Mouse (Mus musculus) CH12.LX (cell line): ENCODE data around the gene Sypl. TPM values are rescaled to one million over a fixed set of nuclear protein-coding genes. Genes with fewer than 3 reads are reported as not detected.
A peak's percentile ranks its signal among the peaks of the same experiment; 100 is the strongest.

Experiments used
- DNase-seq: peaks from one replicate; pipeline ENCODE4 v3.0.0-alpha.2; 2013; ENCODE audit errors: extremely low read depth
- H3K27ac ChIP-seq: 2 replicates; pipeline ENCODE4 v1.5.1; 2012; ENCODE audit warnings: low read depth, mild to moderate bottlenecking, control low read depth, moderate library complexity; ENCODE audit not compliant: insufficient read depth
- H3K27me3 ChIP-seq: replicated peaks from 2 replicates; pipeline ENCODE3; 2012; ENCODE audit warnings: inconsistent platforms
- H3K36me3 ChIP-seq, 2 experiments: replicated peaks in 1 of 2; 2 replicates each; pipeline versions ENCODE3 to v1.6.1; 2012; ENCODE audit warnings: inconsistent platforms in 1 of 2, low read length in 1 of 2, mild to moderate bottlenecking in 1 of 2, mixed read lengths in 1 of 2, moderate library complexity in 1 of 2; ENCODE audit not compliant: control insufficient read depth in 1 of 2, insufficient read depth in 1 of 2
- H3K4me1 ChIP-seq, 2 experiments: 2 replicates each; pipeline ENCODE4 v1.6.1; 2012; ENCODE audit warnings: inconsistent platforms in 1 of 2, moderate library complexity in 1 of 2; ENCODE audit not compliant: insufficient read depth in 2 of 2, control insufficient read depth in 1 of 2
- H3K4me2 ChIP-seq: 2 replicates; pipeline ENCODE4 v1.6.1; 2012; ENCODE audit warnings: low read depth, mild to moderate bottlenecking, control low read depth; ENCODE audit not compliant: poor library complexity, insufficient read depth, severe bottlenecking
- H3K4me3 ChIP-seq, 3 experiments: fragments of 150-350 bp in 1 of 3; sonication (generic) in 1 of 3; replicated peaks in 1 of 3; 2 replicates each; pipeline versions ENCODE3 to v1.5.1; 2011 to 2012; ENCODE audit warnings: low read depth in 2 of 3, low read length in 2 of 3, mild to moderate bottlenecking in 2 of 3, moderate library complexity in 2 of 3, control low read depth in 1 of 3, improper control_type of control experiment in 1 of 3, inconsistent platforms in 1 of 3, mixed read lengths in 1 of 3; ENCODE audit not compliant: poor library complexity in 1 of 3
- H3K79me2 ChIP-seq: replicated peaks from 2 replicates; pipeline ENCODE4 v1.6.1; 2012; ENCODE audit warnings: mild to moderate bottlenecking, moderate library complexity; ENCODE audit not compliant: control insufficient read depth, poor library complexity, insufficient read depth, severe bottlenecking; ENCODE audit errors: extremely low read depth
- H3K9ac ChIP-seq: 2 replicates; pipeline ENCODE4 v1.6.1; 2012; ENCODE audit warnings: low read depth, mild to moderate bottlenecking, control low read depth, moderate library complexity; ENCODE audit not compliant: insufficient read depth
- H3K9me3 ChIP-seq: replicated peaks from 2 replicates; pipeline ENCODE3; 2012; ENCODE audit warnings: low read length, inconsistent platforms, mixed read lengths
- CHD2 ChIP-seq: IDR thresholded peaks from 2 replicates; pipeline ENCODE4 v1.6.1; 2011; ENCODE audit warnings: low read length, improper control_type of control experiment
- CTCF ChIP-seq, 2 experiments: IDR thresholded peaks in 1 of 2; conservative IDR thresholded peaks in 1 of 2; 2 replicates each; pipeline ENCODE4 v1.5.1; 2011 to 2012; ENCODE audit warnings: low read depth in 2 of 2, low read length in 2 of 2, improper control_type of control experiment in 1 of 2, inconsistent platforms in 1 of 2, mild to moderate bottlenecking in 1 of 2, moderate library complexity in 1 of 2
- E2F4 ChIP-seq: IDR thresholded peaks from 2 replicates; pipeline ENCODE4 v1.6.1; 2011; ENCODE audit warnings: low read depth, low read length, improper control_type of control experiment; ENCODE audit not compliant: insufficient replicate concordance
- ETS1 ChIP-seq: conservative IDR thresholded peaks from 2 replicates; pipeline ENCODE4 v1.6.1; 2012; ENCODE audit warnings: low read depth, mild to moderate bottlenecking, inconsistent platforms, low read length, improper control_type of control experiment, moderate library complexity
- IRF4 ChIP-seq: IDR thresholded peaks from 2 replicates; pipeline ENCODE4 v1.6.1; 2014; ENCODE audit warnings: low read depth, mild to moderate bottlenecking, inconsistent platforms, low read length, improper control_type of control experiment
- JUND ChIP-seq: conservative IDR thresholded peaks from 2 replicates; pipeline ENCODE4 v1.6.1; 2011; ENCODE audit warnings: low read depth, low read length, improper control_type of control experiment
- MAFK ChIP-seq: IDR thresholded peaks from 2 replicates; pipeline ENCODE4 v1.6.1; 2011; ENCODE audit warnings: low read length, improper control_type of control experiment; ENCODE audit not compliant: insufficient replicate concordance
- MAZ ChIP-seq: IDR thresholded peaks from 2 replicates; pipeline ENCODE4 v1.6.1; 2012; ENCODE audit warnings: low read depth, mild to moderate bottlenecking, inconsistent platforms, low read length, improper control_type of control experiment, moderate library complexity
- MEF2A ChIP-seq: IDR thresholded peaks from 2 replicates; pipeline ENCODE4 v1.6.1; 2014; ENCODE audit warnings: low read depth, mild to moderate bottlenecking, inconsistent platforms, low read length, improper control_type of control experiment, borderline replicate concordance
- MXI1 ChIP-seq: IDR thresholded peaks from 2 replicates; pipeline ENCODE4 v1.6.1; 2011; ENCODE audit warnings: mild to moderate bottlenecking, low read depth, low read length, improper control_type of control experiment
- MYC ChIP-seq: IDR thresholded peaks from 2 replicates; pipeline ENCODE4 v1.6.1; 2011; ENCODE audit warnings: low read depth, mild to moderate bottlenecking, improper control_type of control experiment, low read length
- NELFE ChIP-seq: IDR thresholded peaks from 2 replicates; pipeline ENCODE4 v1.6.1; 2011; ENCODE audit warnings: low read depth, low read length, improper control_type of control experiment
- NRF1 ChIP-seq: IDR thresholded peaks from 2 replicates; pipeline ENCODE4 v1.6.1; 2014; ENCODE audit warnings: low read depth, mild to moderate bottlenecking, inconsistent platforms, low read length, improper control_type of control experiment, moderate library complexity
- PAX5 ChIP-seq: IDR thresholded peaks from 2 replicates; pipeline ENCODE4 v1.6.1; 2012; ENCODE audit warnings: low read length, inconsistent platforms, mixed read lengths
- POLR2A ChIP-seq: IDR thresholded peaks from 2 replicates; pipeline ENCODE4 v1.6.1; 2011; ENCODE audit warnings: low read depth, mild to moderate bottlenecking, improper control_type of control experiment, low read length
- RAD21 ChIP-seq: IDR thresholded peaks from 2 replicates; pipeline ENCODE4 v1.6.1; 2011; ENCODE audit warnings: low read depth, mild to moderate bottlenecking, low read length, improper control_type of control experiment, moderate library complexity
- SIN3A ChIP-seq: IDR thresholded peaks from 2 replicates; pipeline ENCODE4 v1.6.1; 2012; ENCODE audit warnings: low read length, improper control_type of control experiment, inconsistent platforms
- SMC3 ChIP-seq: IDR thresholded peaks from 2 replicates; pipeline ENCODE4 v1.6.1; 2011; ENCODE audit warnings: low read depth, low read length, improper control_type of control experiment
- TBP ChIP-seq: conservative IDR thresholded peaks from 2 replicates; pipeline ENCODE4 v1.6.1; 2011; ENCODE audit warnings: low read depth, low read length, improper control_type of control experiment
- TCF12 ChIP-seq: IDR thresholded peaks from 2 replicates; pipeline ENCODE4 v1.6.1; 2014; ENCODE audit warnings: low read depth, mild to moderate bottlenecking, inconsistent platforms, low read length, improper control_type of control experiment
- UBTF ChIP-seq: IDR thresholded peaks from 2 replicates; pipeline ENCODE4 v1.6.1; 2012; ENCODE audit warnings: low read depth, mild to moderate bottlenecking, inconsistent platforms, low read length, improper control_type of control experiment, moderate library complexity
- ZC3H11A ChIP-seq: IDR thresholded peaks from 2 replicates; pipeline ENCODE4 v1.6.1; 2012; ENCODE audit warnings: low read depth, mild to moderate bottlenecking, inconsistent platforms, low read length, improper control_type of control experiment
- ZMIZ1 ChIP-seq: IDR thresholded peaks from 2 replicates; pipeline ENCODE4 v1.6.1; 2012; ENCODE audit warnings: low read depth, mild to moderate bottlenecking, inconsistent platforms, low read length, improper control_type of control experiment
- dilution Hi-C: fragments of 300-500 bp; cut with MboI; formaldehyde crosslinking; loops from 2 replicates; pipeline ENCODE4 v1.14.3; 2020; ENCODE audit warnings: low sequenced_read_pairs; ENCODE audit not compliant: extremely low pct_unique_long_range_greater_than_20kb, extremely low pct_ligation_motif_present
- in situ Hi-C: fragments of 300-500 bp; cut with MboI; formaldehyde crosslinking; loops from 3 replicates; pipeline ENCODE4 v1.14.3; 2019; ENCODE audit warnings: low sequenced_read_pairs, low pct_ligation_motif_present, low pct_unique_long_range_greater_than_20kb, mixed read lengths
- polyA plus RNA-seq: library from polyadenylated mRNA; unstranded; fragments of >175 nt; gene quantifications from 2 replicates; pipeline ENCODE4 v1.2.1, GENCODE M21; 2012; ENCODE audit warnings: low read depth; ENCODE audit not compliant: insufficient read length
- total RNA-seq, 2 experiments: library from RNA; depleted of rRNA; stranded (reverse); fragments of 300-350 nt in 1 of 2; fragments of >200 nt in 1 of 2; gene quantifications; 2 replicates each; pipeline ENCODE4 v1.2.3; 2012 to 2014

Gene Sypl
- total and polyA plus RNA-seq, 3 experiments: 7.5 to 33.4 (median 25.8) TPM

DNA sequence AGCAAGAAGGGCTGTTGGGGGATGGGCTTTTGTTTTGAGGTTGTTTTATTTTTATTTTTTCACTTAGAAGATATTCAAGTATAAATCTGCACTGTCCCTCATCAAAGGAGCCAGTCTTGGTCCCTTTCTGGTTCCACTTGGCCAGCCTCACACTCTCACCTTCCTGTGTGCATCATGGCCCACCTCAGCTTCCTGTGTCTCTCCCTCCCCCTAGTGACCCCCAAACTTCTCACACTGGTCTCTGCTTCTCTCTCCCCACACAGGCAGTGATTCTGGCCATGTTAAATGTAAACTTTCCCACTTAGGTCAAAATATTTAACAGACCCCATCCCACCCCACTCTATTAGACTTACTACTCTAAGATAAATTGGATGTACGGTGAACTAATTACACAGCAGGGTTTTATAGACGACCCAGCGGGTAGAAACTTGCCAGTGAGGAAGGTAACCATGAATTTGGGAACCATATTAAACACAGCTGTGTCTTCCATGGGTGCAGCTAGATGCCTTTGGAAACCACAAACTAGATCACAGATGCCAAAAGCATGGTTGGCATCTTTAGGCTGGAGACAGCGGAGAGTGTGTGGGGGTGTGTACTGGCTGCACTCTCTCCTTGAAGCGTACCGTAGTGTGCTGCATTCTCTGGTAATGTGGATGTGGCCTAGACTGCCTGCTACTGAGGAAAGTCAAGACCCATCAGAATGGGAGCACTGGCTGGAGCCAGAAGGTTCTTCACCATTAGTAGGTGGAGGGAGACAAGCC, 55.7 kb downstream of the Sypl start:
- Histone ChIP-seq H3K36me3 (no peaks in the 10 kb centered on the region), H3K4me2 (no peak overlapping the region), H3K4me3 (no peak overlapping the region), H3K79me2 (no peaks in the 10 kb centered on the region), H3K4me1 (peaks cover 0 to 5% of the 10 kb centered on the region in 2 experiments; a peak in 2 of 4 replicates), H3K27ac (no peak overlapping the region), H3K27me3 (no peaks in the 10 kb centered on the region), H3K9me3 (no peaks in the 10 kb centered on the region), H3K9ac (no peak overlapping the region)
- in situ Hi-C loops (no loop called here), dilution Hi-C loops (no loop called here)
- TF ChIP-seq ZMIZ1: no peak
- no peak for TF ChIP-seq JUND
- no peak for TF ChIP-seq MYC
- TF ChIP-seq MAFK: no peak
- TF ChIP-seq PAX5: no peak
- TF ChIP-seq SIN3A: no peak
- TF ChIP-seq MXI1: no peak
- TF ChIP-seq TBP: no peak
- TF ChIP-seq NRF1: no peak
- no peak for TF ChIP-seq MAZ
- TF ChIP-seq MEF2A: no peak
- TF ChIP-seq NELFE: no peak
- TF ChIP-seq TCF12: no peak
- TF ChIP-seq ETS1: no peak
- no peak for TF ChIP-seq CHD2
- DNase-seq: no peak

GRCm38 (mm10) chr12:33010026-33010425, 56.3 kb downstream of the Sypl start:
- Histone ChIP-seq H3K27me3 (no peaks in the 10 kb centered on the region), H3K9ac (no peak overlapping the region), H3K4me2 (no peak overlapping the region), H3K9me3 (no peaks in the 10 kb centered on the region), H3K27ac (no peak overlapping the region), H3K36me3 (no peaks in the 10 kb centered on the region), H3K79me2 (no peaks in the 10 kb centered on the region), H3K4me3 (no peak overlapping the region), H3K4me1 (peaks cover 0 to 11% of the 10 kb centered on the region in 2 experiments; a peak in 2 of 4 replicates)
- in situ Hi-C loops: loop anchor here (5.0 kb wide), 2 partner anchors 58 to 93 kb away; partner anchors contain the start of gene Sypl
- dilution Hi-C loops: no loop called here
- TF ChIP-seq UBTF (no peak), IRF4 (0 out of 2 replicates have a peak, but pooled peaks have one; percentile 14), SIN3A (no peak), NRF1 (no peak), SMC3 (peak; percentile 96), CTCF (conservative IDR thresholded peaks at IDR 0.05 in 1 of 2, IDR thresholded peaks at IDR 0.05 in 1 of 2; ENCODE audit: low read depth in 2 of 2, low read length in 2 of 2) (peak; percentile 75 to 94), E2F4 (no peak), MYC (peak; percentile 38; the same call in 1 of the 2 replicates), RAD21 (peak; percentile 91), MXI1 (peak; percentile 67), POLR2A (no peak), ZC3H11A (peak; percentile 82), MEF2A (no peak)
- peak; percentile 53 for DNase-seq
